Mouse (Mus musculus) E14TG2a.4 (cell line): ENCODE data around the gene Lrrc57.

Experiments
- CTCF ChIP-seq: conservative IDR thresholded peaks from 2 replicates; pipeline ENCODE4 v1.5.1; 2014; ENCODE audit warnings: low read length
- NANOG ChIP-seq: IDR thresholded peaks from 2 replicates; pipeline ENCODE4 v1.6.1; 2014; ENCODE audit warnings: borderline replicate concordance, low read length, mixed read lengths
- POU5F1 ChIP-seq: IDR thresholded peaks from 2 replicates; pipeline ENCODE4 v1.6.1; 2014; ENCODE audit warnings: low read length, borderline replicate concordance

- TF ChIP-seq CTCF (no peak), POU5F1 (no peak), NANOG (no peak)
These were observed 42.2 kb downstream of the Lrrc57 start, which contains the start of gene Snap23 for GRCm38 (mm10) chr2:120566886-120567797.
